Mouse (Mus musculus): ENCODE measurements around the gene Ifit2.
"Not testable (repeated sequence)": the region's sequence is repeated elsewhere in the genome, so short reads cannot be mapped to it uniquely, and the experiment has no call there.

The Ifit2 gene

GRCm38 (mm10) chr19:34594523-34594922 is 44.0 kb downstream of the Ifit2 start:
- not testable (repeated sequence) for DNase-seq (ENCODE audit: low spot score in 2 of 2)

- DNase-seq (ENCODE audit: low spot score in 2 of 2): no peak
Measured at GRCm38 (mm10) chr19:34596811-34597210, 46.3 kb downstream of the Ifit2 start.

GRCm38 (mm10) chr19:34598341-34598740 is 47.8 kb downstream of the Ifit2 start:
- DNase-seq (ENCODE audit: low spot score in 2 of 2): peak in 1 of 2 experiments; percentile 58

GRCm38 (mm10) chr19:34599250-34599649 is 48.8 kb downstream of the Ifit2 start:
- DNase-seq (ENCODE audit: low spot score in 2 of 2): not testable (repeated sequence)

- DNase-seq (ENCODE audit: low spot score in 2 of 2): not testable (repeated sequence)
Measured at GRCm38 (mm10) chr19:34601888-34602287, 51.4 kb downstream of the Ifit2 start, which contains the start of gene Ifit1bl1. TSS of gene Ifit1bl1 (minus strand) at chr19:34601956.

- DNase-seq (ENCODE audit: low spot score in 2 of 2): no peak
Measured at GRCm38 (mm10) chr19:34605472-34605871, 55.0 kb downstream of the Ifit2 start.

GRCm38 (mm10) chr19:34607237-34608051 is 57.0 kb downstream of the Ifit2 start, which contains the start of gene Ifit3b:
TSS of gene Ifit3b (plus strand) at chr19:34607970.
- DNase-seq (ENCODE audit: low spot score in 2 of 2): not testable (repeated sequence)

- DNase-seq (ENCODE audit: low spot score in 2 of 2): not testable (repeated sequence)
Measured at GRCm38 (mm10) chr19:34610118-34610517, 59.6 kb downstream of the Ifit2 start.

GRCm38 (mm10) chr19:34612243-34613001 is 61.9 kb downstream of the Ifit2 start:
- not testable (repeated sequence) for DNase-seq (ENCODE audit: low spot score in 2 of 2)

- no peak for DNase-seq (ENCODE audit: low spot score in 2 of 2)
Measured at GRCm38 (mm10) chr19:34620871-34621270, 70.4 kb downstream of the Ifit2 start.

GRCm38 (mm10) chr19:34623781-34624180 is 73.3 kb downstream of the Ifit2 start:
- no peak for DNase-seq (ENCODE audit: low spot score in 2 of 2)

GRCm38 (mm10) chr19:34624663-34625062 is 74.2 kb downstream of the Ifit2 start:
- no peak for DNase-seq (ENCODE audit: low spot score in 2 of 2)
